Mouse (Mus musculus) forebrain, embryonic 11.5 days (tissue): ENCODE data around the gene Cdh4. TPM values are rescaled to one million over a fixed set of nuclear protein-coding genes. Genes with fewer than 3 reads are reported as not detected.

ENCODE experiments used
- ATAC-seq: fragments of 200-750 bp; cut with Nextera tagmentation; replicated peaks from 2 replicates; pipeline ENCODE4 v1.8.0; 2017; ENCODE audit warnings: moderate TSS enrichment; ENCODE audit not compliant: low FRiP score
- DNase-seq: peaks from one replicate; pipeline ENCODE4 v3.0.0-alpha.2; 2017; ENCODE audit warnings: low spot score
- H3K27ac ChIP-seq: fragments of 300-500 bp; sonication (generic); 2 replicates; pipeline ENCODE4 v1.5.1; 2014; ENCODE audit warnings: low read depth, low read length
- H3K27me3 ChIP-seq: fragments of 300-500 bp; sonication (generic); 2 replicates; pipeline ENCODE4 v1.6.1; 2014; ENCODE audit warnings: mild to moderate bottlenecking, low read length, mixed read lengths; ENCODE audit not compliant: control insufficient read depth, insufficient read depth
- H3K36me3 ChIP-seq: fragments of 300-500 bp; sonication (generic); 2 replicates; pipeline ENCODE4 v1.6.1; 2014; ENCODE audit warnings: mild to moderate bottlenecking, low read length, moderate library complexity, mixed read lengths; ENCODE audit not compliant: control insufficient read depth, insufficient read depth
- H3K4me1 ChIP-seq: fragments of 300-500 bp; sonication (generic); replicated peaks from 2 replicates; pipeline ENCODE4 v1.6.1; 2014; ENCODE audit warnings: low read length, mixed read lengths; ENCODE audit not compliant: control insufficient read depth, insufficient read depth
- H3K4me2 ChIP-seq: fragments of 300-500 bp; sonication (generic); 2 replicates; pipeline ENCODE4 v1.6.1; 2014; ENCODE audit warnings: low read depth, mild to moderate bottlenecking, low read length, moderate library complexity, mixed read lengths; ENCODE audit not compliant: severe bottlenecking
- H3K4me3 ChIP-seq: fragments of 300-500 bp; sonication (generic); 2 replicates; pipeline ENCODE4 v1.5.1; 2014; ENCODE audit warnings: low read depth, low read length
- H3K9ac ChIP-seq: fragments of 300-500 bp; sonication (generic); 2 replicates; pipeline ENCODE4 v1.6.1; 2014; ENCODE audit warnings: low read length
- H3K9me3 ChIP-seq: fragments of 300-500 bp; sonication (generic); 2 replicates; pipeline ENCODE4 v1.6.1; 2016; ENCODE audit warnings: low read length, mixed read lengths; ENCODE audit not compliant: control insufficient read depth
- WGBS: fragments of 180-500 bp; shearing (Covaris S2); extraction: QIAGEN DNeasy Blood & Tissue Kit; methylation state at CpG from one replicate; pipeline ENCODE4 v1.1.7; 2014; 5-methylcytosine and 5-hydroxymethylcytosine counted together
- polyA plus RNA-seq: library from polyadenylated mRNA; unstranded; fragments of >200 nt; fragmentation: Nextera tagmentation; extraction: Ambion mirVana; gene quantifications from 2 replicates; pipeline ENCODE4 v1.2.1, GENCODE M21; 2014

Gene Cdh4
- polyA plus RNA-seq, 1 experiment from 2014 or later: 24.5 TPM

DNA sequence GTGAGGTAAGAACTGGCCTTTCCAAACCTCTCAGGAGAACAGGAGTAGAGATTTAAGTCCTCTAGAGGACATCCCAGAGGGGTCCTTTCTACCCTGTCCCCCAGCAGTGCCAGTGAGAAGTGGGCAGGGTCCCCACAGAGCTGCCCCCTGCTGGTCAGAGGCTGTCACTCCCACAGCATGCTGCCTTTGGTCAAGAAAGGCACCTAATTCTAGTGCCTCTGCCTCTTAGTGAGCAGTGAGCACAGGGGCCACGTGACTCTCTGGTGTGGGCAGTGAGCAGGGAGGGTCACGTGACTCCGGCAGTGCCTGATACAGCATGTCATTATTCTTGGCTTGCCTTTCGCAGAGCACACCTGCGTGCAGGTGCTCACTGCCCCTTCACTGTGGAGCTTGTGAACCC is 431.1 kb downstream of the Cdh4 start:
- H3K27me3 ChIP-seq: no peaks in the 10 kb centered on the region
- H3K9ac ChIP-seq: no peak overlapping the region
- no peaks in the 10 kb centered on the region for H3K9me3 ChIP-seq
- no peaks in the 10 kb centered on the region for H3K4me1 ChIP-seq
- 45% methylated on average over 5 of the region's 5 CpGs for WGBS
- ATAC-seq (peak; percentile 22; the same call in 1 of the 2 replicates), DNase-seq (peak; percentile 76)
- no peak overlapping the region for H3K4me2 ChIP-seq
- H3K27ac ChIP-seq: no peak overlapping the region
- H3K36me3 ChIP-seq: no peaks in the 10 kb centered on the region
- no peak overlapping the region for H3K4me3 ChIP-seq

GRCm38 (mm10) chr2:179875147-179875546 is 432.9 kb downstream of the Cdh4 start:
- no peak overlapping the region for H3K4me3 ChIP-seq
- no peaks in the 10 kb centered on the region for H3K27me3 ChIP-seq
- ATAC-seq: peak; percentile 51
- H3K4me2 ChIP-seq: no peak overlapping the region
- no peak overlapping the region for H3K27ac ChIP-seq
- DNase-seq: peak; percentile 84
- WGBS: 6% methylated on average over 3 of the region's 3 CpGs
- H3K9me3 ChIP-seq: no peaks in the 10 kb centered on the region
- no peaks in the 10 kb centered on the region for H3K36me3 ChIP-seq
- no peaks in the 10 kb centered on the region for H3K4me1 ChIP-seq
- no peak overlapping the region for H3K9ac ChIP-seq

GRCm38 (mm10) chr2:179877551-179878215 is 435.5 kb downstream of the Cdh4 start:
- DNase-seq: peak; percentile 84
- H3K27me3 ChIP-seq: no peaks in the 10 kb centered on the region
- no peak overlapping the region for H3K9ac ChIP-seq
- no peak overlapping the region for H3K27ac ChIP-seq
- H3K36me3 ChIP-seq: no peaks in the 10 kb centered on the region
- H3K4me1 ChIP-seq: no peaks in the 10 kb centered on the region
- no peaks in the 10 kb centered on the region for H3K9me3 ChIP-seq
- no peak for ATAC-seq
- no peak overlapping the region for H3K4me3 ChIP-seq
- WGBS: 67% methylated on average over 9 of the region's 9 CpGs
- no peak overlapping the region for H3K4me2 ChIP-seq

GRCm38 (mm10) chr2:179884561-179884960 is 442.3 kb downstream of the Cdh4 start:
- Histone ChIP-seq H3K4me1 (no peaks in the 10 kb centered on the region), H3K4me3 (no peak overlapping the region), H3K4me2 (no peak overlapping the region), H3K27me3 (no peaks in the 10 kb centered on the region), H3K36me3 (no peaks in the 10 kb centered on the region), H3K27ac (no peak overlapping the region), H3K9ac (no peak overlapping the region), H3K9me3 (no peaks in the 10 kb centered on the region)
- ATAC-seq (no peak), DNase-seq (no peak)
- WGBS: 44% methylated on average over 7 of the region's 7 CpGs

DNA sequence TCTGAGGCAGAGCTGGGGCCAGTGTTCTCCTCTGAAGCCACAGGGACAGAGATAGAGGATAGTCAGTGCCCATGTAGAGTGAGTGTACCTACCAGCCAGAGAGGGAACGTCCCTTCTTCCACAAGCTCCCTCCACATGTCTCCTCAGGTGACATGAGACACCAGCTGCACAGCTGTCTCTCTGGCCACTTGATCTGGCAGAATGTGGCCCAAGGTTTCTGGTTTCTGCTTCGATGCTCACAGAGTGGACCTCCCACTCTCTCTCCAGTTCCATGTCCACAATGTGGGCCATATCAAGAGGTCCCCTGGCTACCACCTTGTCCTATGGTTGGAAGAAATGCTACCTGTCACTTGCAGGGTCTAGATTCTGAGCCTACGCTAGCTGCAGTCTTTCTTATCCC is 448.8 kb downstream of the Cdh4 start:
- no peak overlapping the region for H3K9ac ChIP-seq
- DNase-seq (no peak), ATAC-seq (no peak)
- 84% methylated on average over 3 of the region's 3 CpGs for WGBS
- H3K36me3 ChIP-seq: no peaks in the 10 kb centered on the region
- no peaks in the 10 kb centered on the region for H3K4me1 ChIP-seq
- no peaks in the 10 kb centered on the region for H3K27me3 ChIP-seq
- H3K4me2 ChIP-seq: no peak overlapping the region
- H3K27ac ChIP-seq: no peak overlapping the region
- no peaks in the 10 kb centered on the region for H3K9me3 ChIP-seq
- no peak overlapping the region for H3K4me3 ChIP-seq

DNA sequence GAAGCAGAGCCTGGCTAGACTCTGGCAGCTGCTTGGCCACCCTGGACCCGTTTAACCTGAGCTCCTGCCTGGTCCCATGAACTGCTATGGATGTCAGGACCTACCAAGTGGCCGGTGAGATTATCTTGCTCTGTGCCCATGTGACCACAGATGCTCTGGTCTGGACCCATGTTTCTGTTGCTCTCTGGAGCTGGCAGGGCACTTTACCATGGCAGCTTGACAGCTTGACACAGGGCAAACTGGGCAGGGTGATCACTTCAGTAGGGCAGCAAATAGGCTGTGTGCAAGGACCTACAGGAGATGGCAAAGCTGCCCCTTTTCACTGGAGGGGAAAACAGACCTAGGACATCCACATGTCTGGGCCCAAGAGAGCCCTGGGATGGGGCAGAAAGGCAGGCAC is 454.7 kb downstream of the Cdh4 start:
- 91% methylated on average over 2 of the region's 2 CpGs for WGBS
- DNase-seq: no peak

DNA sequence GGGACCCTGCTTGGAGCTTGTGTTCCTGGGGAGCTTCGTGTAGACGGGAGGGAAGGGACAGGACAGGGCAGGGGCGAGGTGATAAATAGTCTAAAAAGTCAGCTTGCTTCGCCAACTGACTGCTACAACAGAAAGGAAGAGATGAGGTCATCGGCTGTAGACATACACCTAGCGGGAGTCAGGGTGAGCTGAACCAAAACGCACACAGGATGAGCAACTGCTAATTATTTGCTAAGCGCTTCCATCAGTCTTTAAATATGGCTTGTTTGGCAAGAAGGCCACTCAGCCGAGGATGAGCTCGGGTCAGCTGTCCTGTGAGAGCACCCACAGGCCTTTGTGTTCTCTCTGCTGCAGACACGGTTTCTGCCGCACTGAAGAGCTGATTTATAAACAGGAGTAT is 470.7 kb downstream of the Cdh4 start:
- H3K4me1 ChIP-seq: no peaks in the 10 kb centered on the region
- no peaks in the 10 kb centered on the region for H3K27me3 ChIP-seq
- ATAC-seq: no peak
- DNase-seq: no peak
- 79% methylated on average over 12 of the region's 12 CpGs for WGBS
- H3K27ac ChIP-seq: no peak overlapping the region
- no peak overlapping the region for H3K9ac ChIP-seq
- H3K4me2 ChIP-seq: no peak overlapping the region
- no peaks in the 10 kb centered on the region for H3K9me3 ChIP-seq
- H3K36me3 ChIP-seq: peaks cover 13% of the 10 kb centered on the region; the same call in 1 of the 2 replicates
- H3K4me3 ChIP-seq: no peak overlapping the region

More for the DNA sequence above, 454.7 kb downstream of the Cdh4 start:
- H3K9ac ChIP-seq: no peak overlapping the region
- H3K4me2 ChIP-seq: no peak overlapping the region
- no peak for ATAC-seq
- no peak overlapping the region for H3K27ac ChIP-seq
- no peaks in the 10 kb centered on the region for H3K9me3 ChIP-seq
- H3K27me3 ChIP-seq: no peaks in the 10 kb centered on the region
- no peaks in the 10 kb centered on the region for H3K4me1 ChIP-seq
- no peak overlapping the region for H3K4me3 ChIP-seq
- no peaks in the 10 kb centered on the region for H3K36me3 ChIP-seq

GRCm38 (mm10) chr2:179913349-179913748 is 471.1 kb downstream of the Cdh4 start:
- DNase-seq: no peak
- peaks cover 13% of the 10 kb centered on the region; the same call in 1 of the 2 replicates for H3K36me3 ChIP-seq
- H3K9ac ChIP-seq: no peak overlapping the region
- no peak overlapping the region for H3K27ac ChIP-seq
- no peaks in the 10 kb centered on the region for H3K9me3 ChIP-seq
- ATAC-seq: no peak
- no peaks in the 10 kb centered on the region for H3K4me1 ChIP-seq
- H3K4me3 ChIP-seq: no peak overlapping the region
- no peaks in the 10 kb centered on the region for H3K27me3 ChIP-seq
- no peak overlapping the region for H3K4me2 ChIP-seq
- WGBS: 83% methylated on average over 15 of the region's 15 CpGs

DNA sequence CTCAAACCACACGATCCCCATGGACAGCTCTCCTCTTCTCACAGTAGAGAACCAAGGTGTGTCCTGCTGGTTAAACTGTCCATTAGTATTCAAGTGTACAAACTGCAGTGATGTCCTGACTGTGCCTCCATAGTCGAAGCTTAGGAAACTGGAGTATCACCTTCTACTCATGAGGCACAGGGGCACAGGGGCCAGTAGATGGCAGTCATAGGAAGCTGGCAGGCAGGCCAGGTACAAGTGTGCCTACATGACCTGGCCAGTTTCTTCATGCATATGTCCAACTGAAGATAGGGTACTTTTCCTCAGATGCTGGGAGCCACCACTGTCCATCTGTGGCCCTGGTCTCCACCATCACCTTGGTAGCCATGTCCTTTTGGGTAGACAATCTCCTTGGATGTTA is 472.0 kb downstream of the Cdh4 start:
- Histone ChIP-seq H3K36me3 (peaks cover 13% of the 10 kb centered on the region; the same call in 1 of the 2 replicates), H3K4me1 (no peaks in the 10 kb centered on the region), H3K4me3 (no peak overlapping the region), H3K4me2 (no peak overlapping the region), H3K27ac (no peak overlapping the region), H3K9ac (no peak overlapping the region), H3K9me3 (no peaks in the 10 kb centered on the region), H3K27me3 (no peaks in the 10 kb centered on the region)
- WGBS: 90% methylated on average over 2 of the region's 2 CpGs
- ATAC-seq (no peak), DNase-seq (no peak)
